Mouse (Mus musculus) adrenal gland, postnatal 14 days (tissue): Measurements from ENCODE around the gene Vmn2r-ps130. TPM values are rescaled to one million over a fixed set of nuclear protein-coding genes. Genes with fewer than 3 reads are reported as not detected.
"Not testable (repeated sequence)": the region's sequence is repeated elsewhere in the genome, so short reads cannot be mapped to it uniquely, and the experiment has no call there.

Experiments
- DNase-seq: peaks from one replicate; pipeline ENCODE4 v3.0.0; 2021; ENCODE audit warnings: mixed read lengths
- long read RNA-seq, 2 experiments: library from polyadenylated mRNA; stranded (forward); transcript quantifications; one replicate each; pipeline ENCODE4 v2.0.0; 2021
- total RNA-seq: library from RNA; stranded (reverse); gene quantifications from 2 replicates; pipeline ENCODE4 v1.2.3, GENCODE M21; 2021

The Vmn2r-ps130 gene
- not detected in 2 replicates for total RNA-seq
- long read RNA-seq, experiment 1, result 0 reads
- long read RNA-seq, experiment 2, result 0 reads

- not testable (repeated sequence) for DNase-seq
Observed at GRCm38 (mm10) chr17:23060866-23061265, at the start of gene Vmn2r-ps130. Vmn2r-ps130 (plus strand) TSS chr17:23061166.

Other genes starting within 250 kb of the Vmn2r-ps130 start
- gene Zfp945, start 194.0 kb upstream of the Vmn2r-ps130 start, total RNA-seq, result 10.8 and 14.6 TPM in 2 replicates
- gene Vmn2r113, start 118.2 kb upstream of the Vmn2r-ps130 start, total RNA-seq, result not detected in 2 replicates
- gene Zfp40, start 132.1 kb downstream of the Vmn2r-ps130 start, total RNA-seq, result 9.1 and 10.7 TPM in 2 replicates